Mouse (Mus musculus): ENCODE data around the gene Serpinb12. TPM values are rescaled to one million over a fixed set of nuclear protein-coding genes. Genes with fewer than 3 reads are reported as not detected.

Gene Serpinb12
- polyA plus RNA-seq, 1 experiment from 2014 or later, result not detected

DNA sequence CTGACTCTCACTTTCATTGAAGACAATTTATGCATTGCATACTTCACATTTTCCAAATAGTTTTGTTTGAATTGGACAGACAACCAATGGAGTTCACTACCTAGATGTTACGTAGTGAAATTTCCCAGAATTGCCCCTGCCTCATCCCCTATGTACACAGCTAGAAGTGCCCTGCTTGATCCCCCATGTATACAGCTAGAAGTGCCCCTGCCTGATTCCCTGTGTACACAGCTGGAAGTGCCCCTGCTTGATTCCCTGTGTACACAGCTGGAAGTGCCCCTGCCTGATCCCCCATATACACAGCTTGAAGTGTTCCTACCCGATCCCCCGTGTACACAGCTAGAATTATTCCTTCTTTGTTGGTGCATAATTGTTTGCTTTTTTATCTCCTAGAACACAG lies 72.1 kb downstream of the Serpinb12 start:
- ATAC-seq (ENCODE audit: low FRiP score), result no peak
- Histone ChIP-seq H3K27ac (no peak overlapping the region), H3K4me2 (replicated peaks) (no peak overlapping the region), H3K36me3 (no peaks in the 10 kb centered on the region), H3K9ac (no peak overlapping the region), H3K4me1 (no peaks in the 10 kb centered on the region), H3K4me3 (no peak overlapping the region), H3K9me3 (replicated peaks) (no peaks in the 10 kb centered on the region), H3K27me3 (no peaks in the 10 kb centered on the region)
- 71% methylated on average over 3 of the region's 3 CpGs for WGBS

Other genes with a start within 250 kb of the Serpinb12 start
- 12.7 and 15.5 TPM in 2 replicates for gene Bcl2, start 220.2 kb upstream of the Serpinb12 start, polyA plus RNA-seq (2016; fragmentation: Nextera tagmentation; extraction: Ambion mirVana)
- gene Kdsr, start 174.7 kb upstream of the Serpinb12 start, polyA plus RNA-seq (2016; fragmentation: Nextera tagmentation; extraction: Ambion mirVana), result 10.6 and 11.8 TPM in 2 replicates
- 67.7 and 74.1 TPM in 2 replicates for gene Vps4b, start 137.7 kb upstream of the Serpinb12 start, polyA plus RNA-seq (2016; fragmentation: Nextera tagmentation; extraction: Ambion mirVana)
- 0.21 and 0.38 TPM in 2 replicates for gene Serpinb5, start 73.3 kb upstream of the Serpinb12 start, polyA plus RNA-seq (2016; fragmentation: Nextera tagmentation; extraction: Ambion mirVana)
- not detected in 2 replicates for gene Serpinb13, start 46.5 kb downstream of the Serpinb12 start, polyA plus RNA-seq (2016; fragmentation: Nextera tagmentation; extraction: Ambion mirVana)
- not detected in 2 replicates for gene Serpinb3a, start 117.9 kb downstream of the Serpinb12 start, polyA plus RNA-seq (2016; fragmentation: Nextera tagmentation; extraction: Ambion mirVana)
- not detected in 2 replicates for gene Serpinb3d, start 149.1 kb downstream of the Serpinb12 start, polyA plus RNA-seq (2016; fragmentation: Nextera tagmentation; extraction: Ambion mirVana)

Measured in hindbrain, embryonic 12.5 days (tissue).